Mouse (Mus musculus) B cell, adult 2 months (primary cell): Measurements from ENCODE around the gene Cdon.
A peak's percentile ranks its signal among the peaks of the same experiment; 100 is the strongest.

Experiments used
- DNase-seq, 2 experiments: peaks; one replicate each; pipeline ENCODE4 v3.0.0; 2022

The Cdon gene

DNA sequence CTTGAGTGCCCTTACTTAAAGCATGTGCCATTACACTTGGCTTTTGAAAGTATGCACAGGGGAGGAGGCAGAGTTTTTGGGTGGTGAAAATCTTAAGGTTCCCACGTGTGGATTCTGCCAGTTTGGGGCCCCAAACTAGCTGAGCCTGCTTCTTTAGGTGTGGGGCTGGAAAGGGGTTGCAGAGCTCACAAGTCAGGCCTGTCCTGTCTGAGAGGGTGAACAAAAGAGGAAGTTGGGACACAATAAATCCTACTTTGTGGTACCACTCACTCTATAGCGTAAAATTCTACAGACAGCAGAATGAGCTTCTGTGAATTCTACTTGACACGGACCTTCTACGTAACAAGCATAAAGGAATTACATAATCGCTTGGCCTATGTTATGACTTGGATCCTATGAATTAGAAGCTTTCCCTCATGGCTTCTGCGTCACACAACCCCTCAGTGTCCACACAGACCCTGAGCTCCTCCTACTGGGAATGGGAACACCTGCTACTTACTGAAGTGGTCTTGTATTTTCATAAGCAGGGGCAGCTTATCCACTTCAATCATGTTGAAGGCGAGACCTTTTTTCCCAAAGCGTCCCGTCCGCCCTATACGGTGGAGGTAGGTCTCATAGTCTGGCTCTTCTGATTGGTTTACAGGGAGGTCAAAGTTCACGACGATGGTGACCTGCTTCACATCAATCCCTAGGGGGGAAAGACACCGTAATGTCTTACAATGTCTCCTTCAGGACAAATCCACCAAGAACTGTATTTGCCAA is 122.4 kb downstream of the Cdon start:
- DNase-seq: no peak

DNA sequence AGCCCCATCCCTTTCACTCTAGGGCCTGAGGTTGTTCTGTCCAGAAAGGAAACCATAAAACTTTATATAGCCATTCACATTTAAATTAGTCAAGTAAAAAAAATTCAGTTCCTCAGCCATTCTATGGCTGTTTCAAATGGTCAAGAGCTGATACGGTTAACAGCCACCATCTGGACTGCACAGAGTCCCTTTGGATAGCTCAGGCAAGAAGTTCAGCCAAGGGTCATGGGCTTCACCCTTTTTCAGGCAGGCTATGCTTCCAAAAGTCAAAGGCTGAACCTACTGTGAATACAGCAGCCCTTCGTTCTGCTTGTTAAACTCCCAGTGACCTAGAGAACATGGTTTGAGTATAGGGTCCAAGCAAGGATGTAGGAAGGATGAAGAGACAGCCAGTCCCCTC is 123.7 kb downstream of the Cdon start:
- DNase-seq: no peak

DNA sequence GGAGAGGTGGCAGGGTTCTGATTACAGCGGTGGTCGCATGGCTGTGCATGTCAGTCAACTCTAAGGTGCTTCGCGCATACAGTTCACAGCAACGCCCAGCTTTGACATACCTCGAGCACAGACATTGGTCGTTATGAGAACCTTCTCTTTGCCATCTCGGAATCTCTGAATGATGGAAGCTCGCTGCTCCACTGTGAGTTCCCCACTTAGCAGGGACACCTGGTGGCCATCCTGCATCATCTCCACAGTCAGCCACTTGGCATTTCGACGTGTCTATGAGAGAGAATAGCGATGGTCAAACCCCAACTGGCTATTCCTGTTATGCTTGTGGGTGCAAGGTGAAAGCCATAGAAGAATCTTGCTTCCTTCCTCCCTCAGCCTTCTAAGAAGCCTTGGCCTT is 124.8 kb downstream of the Cdon start:
- no peak for DNase-seq

DNA sequence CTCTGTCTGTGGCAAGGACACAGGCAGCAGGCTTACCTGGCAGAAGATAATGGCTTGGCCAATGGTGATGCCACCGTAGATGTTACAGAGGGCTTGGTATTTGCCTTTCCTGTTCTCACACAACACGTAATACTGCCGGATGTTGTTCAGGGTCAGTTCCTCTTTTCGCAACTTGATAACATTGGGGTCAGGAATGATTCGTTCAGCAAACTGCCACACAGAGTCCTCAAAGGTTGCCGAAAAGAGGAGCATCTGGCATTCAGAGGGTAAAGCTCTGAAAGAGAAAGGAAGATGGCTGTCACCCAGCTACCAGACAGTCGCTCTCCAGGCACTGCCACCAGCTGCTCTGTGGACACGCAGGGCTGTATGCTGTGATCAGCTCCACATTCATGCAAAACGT is 125.8 kb downstream of the Cdon start:
- DNase-seq: peak; percentile 77 to 81

DNA sequence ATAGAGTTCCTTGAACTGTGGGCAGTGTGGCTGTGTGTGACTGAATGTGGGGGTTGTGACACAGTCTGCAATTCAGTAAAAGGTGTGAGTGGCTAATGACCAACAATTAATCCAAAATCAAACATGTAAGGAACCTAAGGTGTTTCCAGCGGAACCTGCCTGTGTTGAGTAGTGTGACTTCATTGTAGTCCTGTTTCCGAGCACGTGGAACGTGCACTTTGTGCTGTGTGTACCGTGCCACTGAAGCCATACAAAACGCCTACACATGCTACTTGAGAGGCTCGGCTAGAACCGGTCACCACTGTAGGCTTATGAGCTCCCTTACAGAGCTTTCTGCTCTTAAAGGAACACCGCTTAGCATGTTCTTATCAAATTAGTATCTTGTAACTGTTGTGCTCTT is 127.5 kb downstream of the Cdon start:
- DNase-seq: no peak

DNA sequence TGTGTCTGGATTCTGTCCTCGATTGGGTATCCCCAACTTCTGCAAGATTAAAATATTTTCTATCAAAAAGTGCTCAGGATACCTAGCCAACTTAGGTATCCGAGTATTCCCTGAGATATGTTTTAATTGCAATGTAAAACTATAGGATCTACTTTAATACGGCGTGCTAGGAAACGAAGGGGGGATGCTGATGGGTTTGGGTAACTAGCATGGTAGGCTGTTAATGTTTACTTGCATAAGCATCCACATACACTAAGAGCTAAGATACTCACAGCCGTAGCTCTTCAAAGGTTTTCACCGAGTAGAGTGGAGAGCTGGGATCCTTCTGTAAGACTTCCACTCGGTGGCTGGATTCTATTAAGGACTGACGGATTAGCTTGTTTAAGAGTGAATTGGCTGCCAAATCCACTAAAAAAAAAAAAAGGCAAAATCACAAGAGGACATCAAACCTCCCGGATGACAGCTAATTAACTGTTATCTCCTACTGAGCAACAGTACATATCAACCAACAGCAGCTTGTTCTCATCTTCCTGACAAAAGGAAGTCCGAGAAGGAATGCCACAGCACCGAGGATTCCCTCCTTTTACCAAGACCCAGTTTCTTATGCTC is 135.7 kb downstream of the Cdon start:
- DNase-seq: no peak
